Mouse (Mus musculus) testis, postnatal 10 days (tissue): Measurements from ENCODE around the gene Tgm1.
A peak's percentile ranks its signal among the peaks of the same experiment; 100 is the strongest.

Experiments
- DNase-seq: peaks from one replicate; pipeline ENCODE4 v3.0.0; 2021; ENCODE audit warnings: low spot score

The Tgm1 gene

DNA sequence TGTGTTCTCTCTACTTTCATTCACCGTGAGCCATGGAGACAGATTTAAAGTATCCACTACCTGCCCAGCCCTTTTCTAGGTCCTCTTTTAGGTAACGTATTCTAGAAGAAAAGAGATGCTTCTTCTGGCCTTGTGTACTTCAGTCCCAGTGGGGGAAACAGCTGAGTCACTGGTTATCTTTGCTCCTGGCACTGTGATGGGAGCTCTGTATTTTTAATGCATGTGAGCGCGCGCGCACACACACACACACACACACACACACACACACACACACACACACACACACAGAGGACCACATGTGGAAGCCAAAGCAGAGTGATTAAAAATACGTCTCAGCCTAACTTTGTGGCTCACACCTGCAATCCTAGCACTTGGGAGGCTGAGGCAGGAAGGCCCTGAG lies 9.7 kb upstream of the Tgm1 start:
- no peak for DNase-seq

DNA sequence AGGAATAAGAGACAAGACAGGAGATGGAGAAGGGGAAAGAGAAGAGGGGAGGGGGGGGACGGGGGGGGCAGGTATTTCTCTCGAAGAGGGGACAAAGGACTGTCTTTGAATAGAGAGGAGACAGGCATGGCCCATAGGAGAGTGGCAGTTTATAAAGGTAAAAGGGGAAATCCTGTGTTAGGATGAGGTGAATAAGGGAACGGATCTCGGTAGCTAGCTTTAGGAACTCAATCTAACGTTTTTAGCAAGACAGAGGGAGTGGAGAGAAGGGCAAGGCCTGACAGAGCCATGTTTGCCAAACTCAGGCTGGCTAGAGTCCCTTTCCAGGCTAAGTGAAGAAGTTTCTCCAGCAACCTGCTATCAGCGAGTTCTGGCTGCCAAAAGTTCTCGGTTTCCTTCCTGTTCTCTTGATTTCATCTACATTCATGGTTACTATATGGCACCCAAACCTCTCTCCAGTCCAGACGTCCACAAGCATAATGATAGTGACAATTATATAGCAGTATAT lies 8.8 kb upstream of the Tgm1 start:
- DNase-seq = no peak

DNA sequence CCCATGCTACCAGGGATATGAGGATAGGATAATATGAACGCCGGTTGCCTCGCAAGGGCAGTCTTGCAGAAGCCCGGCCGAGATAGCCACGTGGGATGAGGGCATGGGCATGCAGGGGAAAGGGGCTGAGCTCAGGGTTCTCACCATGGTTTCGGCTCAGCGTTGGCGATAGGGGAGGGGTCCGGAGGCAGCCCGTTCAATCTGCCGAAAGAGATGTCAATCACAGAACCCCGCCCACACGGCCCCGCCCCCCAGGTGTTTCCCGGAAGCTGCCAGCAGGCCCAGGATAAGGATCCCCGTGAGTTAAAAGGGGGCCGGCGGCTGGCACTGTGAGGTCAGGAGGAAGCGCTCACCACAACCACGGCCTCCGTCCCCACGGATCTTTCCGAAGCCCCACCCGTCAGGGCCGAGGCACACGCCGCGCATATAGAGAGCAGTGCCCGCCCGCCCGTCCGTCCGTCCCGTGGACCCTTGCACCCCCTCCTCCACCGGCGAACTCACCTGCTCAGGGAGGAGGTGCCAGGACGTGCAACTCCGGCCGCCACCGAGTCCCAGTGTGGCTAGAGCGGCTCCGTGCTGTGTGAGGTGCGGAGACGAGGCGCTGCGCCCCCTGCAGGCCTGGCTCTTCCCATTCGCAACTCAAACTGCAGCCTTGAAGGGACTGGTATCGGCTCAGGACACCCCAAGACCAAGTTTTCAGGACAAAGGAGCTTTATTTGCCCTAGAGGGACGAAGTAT lies 8.1 kb upstream of the Tgm1 start, which contains the start of gene Rabggta:
Gene Rabggta (minus strand): TSS at position 564 of the 738 bp plus-strand sequence.
- peak; percentile 96 for DNase-seq

DNA sequence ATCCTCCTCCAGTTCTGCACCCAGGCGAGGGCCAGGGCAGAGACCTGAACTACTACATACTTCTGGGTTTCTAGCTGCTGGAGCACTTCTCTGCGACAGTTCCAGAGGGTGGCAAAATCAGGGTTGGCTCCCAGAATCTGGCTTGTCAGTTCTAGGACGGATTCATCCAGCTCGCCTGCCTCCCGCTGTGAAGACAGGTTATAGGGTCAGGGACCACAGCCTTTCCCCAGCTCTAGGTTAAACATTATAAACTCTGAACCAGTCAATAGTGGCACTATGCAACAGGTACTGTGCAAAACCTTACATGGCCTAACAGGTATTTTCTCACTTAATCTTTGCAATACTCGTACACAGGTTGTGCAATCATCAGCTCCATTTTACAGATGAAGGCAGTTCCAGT lies 7.3 kb upstream of the Tgm1 start:
- DNase-seq = no peak

DNA sequence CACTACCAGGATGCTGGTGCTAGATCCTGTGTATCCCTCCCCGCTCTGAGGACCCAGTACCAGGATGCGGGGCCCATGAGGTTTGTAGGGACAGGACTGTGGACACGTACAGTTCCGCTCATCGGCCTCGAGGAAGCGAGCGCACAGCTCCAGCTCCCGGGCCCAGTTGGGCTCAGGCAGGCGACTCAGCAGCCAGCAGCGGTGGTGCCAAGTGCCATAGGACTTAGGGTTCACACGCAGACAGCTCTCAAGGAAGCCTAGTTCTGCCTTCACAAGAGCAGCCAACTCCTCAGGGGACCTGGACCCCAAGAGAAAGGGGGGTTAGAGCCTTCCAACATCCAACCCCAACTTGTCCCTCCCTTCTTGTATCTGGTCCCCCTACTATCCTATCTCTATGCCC lies 6.9 kb upstream of the Tgm1 start:
- DNase-seq = no peak

DNA sequence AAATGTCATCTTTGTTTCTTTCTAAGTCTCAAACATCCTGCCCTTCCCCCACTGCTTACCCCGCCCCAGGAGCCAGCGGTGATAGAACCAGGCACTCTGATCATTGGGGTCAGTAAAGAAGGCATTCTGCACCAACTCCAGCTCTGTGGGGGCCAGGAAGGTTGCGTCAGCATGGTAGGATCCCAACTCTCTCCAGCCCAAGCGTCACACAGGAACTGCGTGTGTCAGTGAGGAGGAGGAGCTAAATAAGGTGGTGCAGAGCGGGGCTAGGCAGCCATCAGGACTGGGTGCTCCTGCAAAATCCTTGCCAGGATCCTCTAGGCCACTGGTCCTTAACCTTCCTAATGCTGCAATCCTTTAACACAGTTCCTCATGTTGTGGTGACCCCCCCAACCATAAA lies 6.0 kb upstream of the Tgm1 start:
- DNase-seq = no peak

DNA sequence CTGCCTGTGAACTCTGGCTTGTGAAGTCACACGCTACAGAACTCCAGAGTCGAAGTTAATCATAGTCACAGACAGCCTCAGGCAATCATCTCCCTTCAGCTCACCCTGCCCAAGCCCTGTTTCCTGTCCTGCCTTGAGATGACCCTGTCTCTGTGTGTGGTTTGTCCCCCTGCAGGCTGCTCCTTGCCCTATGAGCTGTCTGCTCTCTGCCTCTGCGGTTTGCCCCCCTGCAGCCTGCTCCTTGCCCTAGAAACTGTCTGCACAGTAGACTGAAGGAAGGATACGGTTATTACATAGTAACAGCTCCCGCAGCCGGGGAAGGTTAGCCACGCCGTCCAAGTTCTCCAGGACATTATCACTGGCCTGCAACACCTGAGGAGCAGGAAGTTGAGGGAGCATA lies 3.2 kb upstream of the Tgm1 start:
- DNase-seq = no peak

DNA sequence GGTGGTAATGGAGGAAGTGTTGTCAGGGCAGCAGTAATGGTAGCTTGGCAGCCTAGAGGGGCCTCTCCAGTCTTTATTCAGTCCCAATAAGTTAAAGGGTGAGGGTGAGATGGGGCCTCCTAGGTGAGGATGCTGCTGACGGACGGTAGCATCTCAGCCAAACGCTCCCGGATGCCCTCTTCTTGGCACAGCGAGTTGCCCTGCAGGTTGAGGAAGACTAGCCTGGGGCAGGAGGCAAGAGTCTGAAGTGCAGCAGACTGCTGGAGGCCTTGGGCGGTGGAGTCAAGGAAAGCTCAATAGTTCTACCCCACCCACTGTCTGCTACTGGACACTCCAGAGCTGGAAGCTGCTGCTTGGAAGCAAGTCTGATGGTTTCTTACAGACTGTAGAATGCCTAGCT lies 2.5 kb upstream of the Tgm1 start:
- no peak for DNase-seq

DNA sequence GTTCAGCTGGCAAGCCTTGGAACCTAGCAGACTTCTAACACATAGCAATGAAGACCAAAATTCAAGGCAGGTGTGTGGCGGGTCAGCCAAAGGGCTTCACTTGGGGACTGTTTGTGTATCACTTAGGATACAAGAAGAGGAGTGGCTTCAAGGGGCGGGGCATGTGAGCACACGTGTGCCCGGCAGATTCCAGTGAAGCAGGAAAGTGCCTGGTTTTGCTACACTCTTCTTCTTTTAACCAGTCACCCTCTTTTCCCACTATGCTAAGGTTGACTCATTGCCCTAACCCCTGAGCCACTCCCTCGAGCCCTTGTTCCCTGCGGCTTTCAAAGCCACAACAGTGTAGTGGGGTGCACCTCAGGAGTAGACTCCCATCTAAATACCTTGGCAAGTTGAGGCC lies 1.2 kb upstream of the Tgm1 start:
- no peak for DNase-seq

DNA sequence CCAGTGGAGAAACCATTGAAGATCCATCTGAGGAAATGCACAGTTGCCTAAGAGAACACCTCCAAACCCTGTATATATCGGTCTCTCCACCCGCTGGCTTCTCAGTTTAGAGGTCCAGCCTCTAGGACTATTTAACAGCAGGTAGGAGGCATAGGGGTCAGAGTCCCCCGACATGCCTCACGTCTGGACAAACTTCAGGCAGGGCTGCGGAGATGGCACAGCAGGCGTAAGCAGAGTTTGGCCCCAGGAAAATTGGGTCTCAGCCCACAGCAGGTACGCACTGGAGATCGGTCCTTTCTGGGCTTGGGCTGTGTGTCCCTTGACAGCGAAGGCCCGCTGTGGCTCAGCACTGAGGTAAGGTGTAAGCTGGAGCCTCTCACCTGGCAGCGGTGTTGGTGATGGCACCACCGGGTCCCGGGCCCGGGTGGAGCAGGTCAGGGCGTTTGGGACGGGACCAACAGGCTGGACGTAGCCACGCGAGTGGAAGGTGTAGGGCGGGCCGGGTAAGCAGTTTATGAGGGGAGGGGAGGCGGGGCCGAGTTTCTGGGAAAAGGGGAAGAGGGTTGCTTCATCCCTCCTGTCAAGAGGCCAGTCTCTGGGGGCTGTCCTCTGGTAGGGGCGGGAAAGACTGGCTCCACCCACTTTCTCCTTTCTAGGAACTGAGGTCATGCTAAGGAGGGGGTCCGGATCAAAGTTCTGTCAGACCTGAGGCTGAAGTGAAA lies 558 bp downstream of the Tgm1 start:
- no peak for DNase-seq

DNA sequence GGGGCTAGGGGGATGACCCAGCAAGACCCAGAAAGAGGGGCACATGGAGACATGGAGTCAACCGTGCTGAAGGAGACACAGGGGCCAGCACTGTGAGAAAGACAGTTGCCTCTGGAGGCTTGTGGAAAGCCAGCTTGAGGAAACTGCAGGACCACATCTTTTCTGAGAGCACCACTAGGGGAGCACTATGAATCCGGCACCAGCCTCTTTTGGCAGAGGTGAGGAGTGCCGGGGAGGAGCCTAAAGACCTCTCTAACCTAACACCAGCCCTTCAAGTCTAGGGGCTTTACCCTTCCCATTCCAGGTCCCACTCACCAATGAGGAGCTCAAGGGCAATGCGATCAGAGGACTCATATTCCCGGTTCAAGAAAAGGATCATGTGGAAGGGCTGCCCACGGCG lies 1.9 kb downstream of the Tgm1 start:
- no peak for DNase-seq

DNA sequence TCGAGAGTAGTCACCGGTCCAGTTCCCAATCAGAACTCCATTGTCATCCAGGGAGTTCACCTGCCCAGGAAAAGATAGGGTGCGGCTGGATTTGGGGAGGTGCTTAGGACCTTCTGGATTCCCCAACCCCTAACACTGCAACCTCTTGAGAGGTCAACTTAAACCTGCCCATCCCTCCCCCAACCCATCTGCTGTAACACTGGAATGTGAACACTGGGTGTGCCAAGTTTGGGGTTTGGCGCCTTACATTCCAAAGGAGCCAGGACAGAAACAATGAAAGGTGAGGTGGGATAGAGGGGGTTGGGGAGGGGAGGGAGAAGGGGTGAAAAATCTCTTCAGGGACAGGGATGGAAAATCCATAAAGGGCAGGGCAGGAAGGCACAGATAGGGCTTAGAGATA lies 4.2 kb downstream of the Tgm1 start:
- DNase-seq = no peak

DNA sequence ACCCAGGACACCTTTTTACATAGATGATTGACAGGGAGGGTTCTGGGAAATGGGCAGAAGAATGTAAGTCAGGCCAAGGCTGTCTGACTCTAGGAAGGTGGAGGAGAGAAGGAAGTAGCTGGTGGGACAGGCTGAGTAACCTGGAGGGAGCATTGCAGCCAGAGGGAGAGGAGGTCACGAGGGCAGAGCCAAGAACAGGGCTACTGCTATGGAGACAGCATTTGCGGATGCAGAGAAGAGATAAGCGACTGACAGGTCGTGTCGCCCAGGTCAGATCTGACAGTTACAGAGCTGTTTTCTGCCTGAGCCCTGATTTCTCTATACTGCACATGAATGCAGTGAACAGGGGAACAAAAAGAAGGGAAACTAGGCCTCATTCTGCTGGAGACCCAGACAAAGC lies 6.3 kb downstream of the Tgm1 start:
- no peak for DNase-seq

DNA sequence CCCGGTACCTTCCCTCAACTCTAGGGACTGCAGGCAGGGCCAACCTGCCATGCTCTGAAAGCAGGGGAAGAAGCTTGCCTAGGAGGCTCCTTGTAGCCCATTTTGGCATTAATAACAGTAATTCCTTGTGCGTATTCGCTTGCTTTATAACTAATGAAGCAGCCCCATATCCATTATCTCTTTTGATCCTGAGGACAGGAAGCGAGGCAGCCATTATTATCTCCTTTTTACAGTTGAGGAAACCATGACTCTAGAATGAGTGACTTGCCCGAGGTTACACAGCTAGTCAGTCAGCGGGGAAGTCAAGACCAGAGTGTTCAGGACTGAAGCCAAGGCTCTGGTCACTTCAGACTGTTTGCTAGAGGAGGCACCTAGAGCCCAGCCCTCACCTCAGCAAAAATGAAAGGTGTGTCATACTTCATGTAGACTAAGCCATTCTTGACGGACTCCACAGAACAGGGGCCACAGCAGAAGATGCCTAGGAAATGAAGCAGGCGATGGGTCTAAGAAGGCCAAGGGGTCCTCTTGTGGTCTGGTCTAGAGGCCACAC lies 7.6 kb downstream of the Tgm1 start:
- DNase-seq = no peak

DNA sequence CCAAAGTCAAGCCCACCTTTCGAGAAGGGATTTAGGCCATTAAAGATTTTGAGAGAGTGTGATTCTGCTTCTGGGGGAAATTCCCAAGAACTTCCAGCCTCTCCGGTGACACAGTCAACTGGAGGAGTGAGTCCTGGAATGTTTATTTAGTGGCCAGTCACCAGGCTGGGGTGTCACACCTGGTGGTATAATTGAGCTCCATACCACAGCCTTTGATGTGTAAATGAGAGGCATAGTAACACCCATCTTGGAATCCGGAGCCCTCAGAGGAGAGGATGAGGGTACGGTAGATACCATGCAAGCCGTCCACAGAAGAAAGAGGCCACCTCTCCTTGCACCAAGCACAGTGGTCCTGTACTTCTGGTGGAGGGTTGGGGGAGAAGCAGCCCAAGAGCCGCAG lies 11.0 kb downstream of the Tgm1 start:
- DNase-seq = no peak

DNA sequence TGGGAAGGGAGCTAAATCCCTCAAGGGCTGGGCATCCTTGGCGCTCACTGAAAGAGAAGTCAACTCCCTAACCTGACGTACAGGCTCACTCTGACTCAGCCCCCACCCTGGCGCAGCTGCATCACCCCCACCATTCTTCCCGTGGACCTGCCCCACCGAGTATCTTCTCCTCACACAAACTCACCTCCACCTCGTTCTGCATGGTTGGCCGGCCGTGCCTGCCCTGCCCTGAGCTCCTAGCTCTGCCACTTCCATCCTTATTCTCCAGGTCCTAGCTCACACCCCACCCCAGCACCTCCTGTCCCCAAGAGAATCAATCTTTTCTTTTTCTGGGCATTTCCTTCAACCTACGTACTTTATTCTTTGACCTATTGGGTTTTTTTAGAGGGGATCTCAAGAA lies 12.6 kb downstream of the Tgm1 start:
- no peak for DNase-seq

DNA sequence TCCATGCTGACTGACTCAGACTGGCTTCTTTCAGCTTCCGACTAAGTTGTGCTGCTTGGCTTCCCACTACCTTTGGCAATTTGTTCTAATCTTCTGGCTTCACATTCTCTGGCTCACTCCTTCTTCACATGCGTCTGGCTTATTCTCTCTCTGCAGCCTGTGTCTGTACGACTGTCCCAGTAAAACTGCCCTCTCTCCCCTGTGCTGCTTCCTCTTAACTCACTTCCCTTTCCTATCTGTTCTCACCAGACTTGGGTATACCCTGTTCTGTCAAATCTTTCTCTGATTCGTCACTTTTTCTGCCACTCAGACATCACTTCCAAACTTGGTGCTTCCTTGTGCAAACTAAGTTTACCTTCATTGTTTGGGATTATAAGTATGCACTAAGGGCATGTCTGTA lies 16.5 kb downstream of the Tgm1 start:
- DNase-seq = no peak

DNA sequence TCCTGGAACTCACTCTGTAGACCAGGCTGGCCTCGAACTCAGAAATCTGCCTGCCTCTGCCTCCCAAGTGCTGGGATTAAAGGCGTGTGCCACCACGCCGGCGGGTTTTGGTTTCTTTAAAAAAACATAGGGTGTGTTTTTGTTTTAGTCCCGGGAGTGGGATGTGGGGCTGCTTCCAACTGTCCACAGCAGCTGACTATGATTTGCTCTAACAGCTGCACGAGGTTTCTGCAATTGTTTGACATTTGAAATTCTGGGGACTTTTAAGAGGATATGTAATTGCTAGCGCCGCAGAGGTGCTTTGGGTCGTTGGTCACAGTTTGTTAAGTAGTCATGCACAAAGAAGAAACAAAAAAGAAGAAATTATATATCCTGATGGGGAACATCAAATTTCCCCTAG lies 24.3 kb downstream of the Tgm1 start:
- no peak for DNase-seq

DNA sequence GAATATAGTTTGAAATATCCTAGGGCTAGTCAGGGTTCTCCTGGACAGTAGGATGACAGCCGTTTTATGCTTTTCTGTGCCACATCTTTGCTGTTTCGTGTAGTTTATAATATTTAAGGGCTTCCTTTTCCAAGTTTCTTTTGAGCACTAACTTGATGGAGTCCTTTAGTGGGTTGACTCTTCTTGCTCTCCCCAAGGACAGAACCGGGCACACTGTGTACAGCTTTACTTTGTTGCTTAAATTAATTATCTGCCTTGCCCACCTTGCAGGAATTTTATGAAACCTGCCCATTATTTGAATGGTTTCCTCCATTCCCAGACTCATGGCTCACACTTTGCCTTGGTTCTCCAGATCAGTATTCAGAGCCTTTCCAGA lies 31.6 kb downstream of the Tgm1 start:
- DNase-seq = no peak

DNA sequence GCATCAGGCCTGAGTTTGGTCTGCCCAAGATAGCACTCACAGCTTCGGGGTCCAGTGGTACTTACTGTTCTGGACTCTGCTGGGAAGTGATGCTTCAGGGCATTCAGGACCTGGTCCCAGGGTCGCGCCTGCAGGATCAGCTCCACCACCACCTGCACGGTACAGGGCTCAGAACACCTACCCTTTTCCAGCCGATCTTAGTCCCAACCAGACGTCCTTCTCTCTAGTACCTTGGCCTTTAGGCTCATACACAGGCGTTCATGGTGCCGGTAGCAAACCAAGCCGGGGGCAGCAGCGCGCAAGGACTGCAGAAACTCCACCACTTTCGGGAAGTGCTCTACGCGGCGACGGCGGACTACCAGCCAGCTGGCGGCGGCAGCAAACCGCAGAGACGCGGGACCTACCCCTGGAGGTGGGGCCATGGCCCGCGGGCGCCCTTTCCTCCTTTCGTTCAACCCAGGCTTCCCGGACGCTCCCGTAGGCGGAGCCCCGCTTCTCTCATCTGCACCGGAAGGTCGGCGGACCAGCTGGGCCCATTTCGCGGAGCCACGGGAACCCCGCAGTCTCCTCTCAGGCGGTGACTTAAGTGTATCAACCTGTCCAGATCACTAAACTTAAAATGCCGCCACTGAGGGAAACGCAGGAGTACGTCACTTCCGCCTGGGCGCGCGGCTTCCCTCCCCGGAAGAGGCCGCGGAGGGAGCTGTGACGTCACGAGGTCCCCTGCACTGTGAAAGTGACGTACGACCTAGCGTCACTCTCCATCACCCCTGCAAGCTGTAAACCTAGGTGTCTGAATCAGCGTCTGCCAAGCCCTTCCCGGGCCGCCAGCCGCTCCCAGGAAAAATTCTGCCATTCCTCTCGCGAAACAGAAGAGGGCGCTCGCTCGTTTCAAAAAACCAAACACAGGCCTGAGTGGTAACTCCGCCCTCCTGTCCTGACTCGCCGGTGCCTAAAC lies 32.3 kb downstream of the Tgm1 start, which contains the start of gene Tinf2:
Gene Tinf2 (minus strand): TSS at position 661 of the 958 bp plus-strand sequence.
- peak; percentile 94 for DNase-seq

DNA sequence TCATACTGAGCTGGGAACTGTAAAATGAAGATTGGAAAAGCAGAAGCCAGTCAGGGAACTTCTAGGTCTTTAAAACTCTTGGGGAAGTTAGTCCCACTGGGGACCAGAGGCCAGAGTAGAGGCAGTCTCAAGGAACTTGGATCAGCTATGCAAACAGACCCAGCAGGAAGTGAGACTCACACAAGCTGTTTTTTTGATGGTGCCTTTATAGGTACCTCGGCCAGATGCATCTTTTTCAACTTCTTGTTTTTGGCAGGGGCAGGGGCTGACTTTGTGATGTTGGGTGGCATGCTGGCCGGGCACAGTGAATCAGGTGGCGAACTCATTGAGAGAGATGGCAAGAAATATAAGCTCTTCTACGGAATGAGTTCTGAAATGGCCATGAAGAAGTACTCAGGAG lies 36.1 kb downstream of the Tgm1 start:
- DNase-seq = no peak

DNA sequence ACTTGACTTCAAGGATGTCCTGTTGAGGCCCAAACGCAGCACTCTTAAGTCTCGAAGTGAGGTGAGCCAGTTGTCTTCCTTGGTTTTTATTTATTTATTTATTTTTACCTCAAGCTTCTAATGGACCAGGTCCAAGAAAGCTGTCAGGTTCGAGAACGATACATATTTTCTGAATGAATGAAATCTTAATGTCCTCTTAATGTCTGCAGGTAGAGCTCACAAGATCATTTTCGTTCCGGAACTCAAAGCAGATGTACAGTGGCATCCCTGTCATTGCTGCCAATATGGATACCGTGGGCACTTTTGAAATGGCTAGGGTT lies 41.0 kb downstream of the Tgm1 start:
- no peak for DNase-seq
